Mouse (Mus musculus): ENCODE results near the gene Tex10. TPM values are rescaled to one million over a fixed set of nuclear protein-coding genes. Genes with fewer than 3 reads are reported as not detected.

Gene Tex10
- polyA plus RNA-seq (2015; fragmentation: Illumina TruSeq; extraction: RNeasy Lipid Tissue Mini Kit (QIAGEN cat#74804); ENCODE audit: low read depth, low replicate concordance) = 18.4 TPM

GRCm38 (mm10) chr4:48472792-48473650 lies at the start of gene Tex10:
Gene Tex10 (minus strand): TSS chr4:48473459.

Other genes starting within 250 kb of the Tex10 start
- gene Erp44, start 193.9 kb downstream of the Tex10 start, polyA plus RNA-seq (2015; fragmentation: Illumina TruSeq; extraction: RNeasy Lipid Tissue Mini Kit (QIAGEN cat#74804); ENCODE audit: low read depth, low replicate concordance) = 30.8 TPM
- gene Invs, start 193.7 kb downstream of the Tex10 start, polyA plus RNA-seq (2015; fragmentation: Illumina TruSeq; extraction: RNeasy Lipid Tissue Mini Kit (QIAGEN cat#74804); ENCODE audit: low read depth, low replicate concordance) = 7.1 TPM
- 15.8 TPM for gene Msantd3, start 66.5 kb upstream of the Tex10 start, polyA plus RNA-seq (2015; fragmentation: Illumina TruSeq; extraction: RNeasy Lipid Tissue Mini Kit (QIAGEN cat#74804); ENCODE audit: low read depth, low replicate concordance)
- gene Tmeff1, start 111.7 kb upstream of the Tex10 start, polyA plus RNA-seq (2015; fragmentation: Illumina TruSeq; extraction: RNeasy Lipid Tissue Mini Kit (QIAGEN cat#74804); ENCODE audit: low read depth, low replicate concordance) = 109 TPM
- 0.86 TPM for gene Cavin4, start 190.1 kb upstream of the Tex10 start, polyA plus RNA-seq (2015; fragmentation: Illumina TruSeq; extraction: RNeasy Lipid Tissue Mini Kit (QIAGEN cat#74804); ENCODE audit: low read depth, low replicate concordance)

All from brain, adult 10 weeks (tissue).